Mouse (Mus musculus) spleen, adult 12 weeks (tissue): ENCODE results near the gene Ass1.

Experiments
- DNase-seq: peaks from one replicate; pipeline ENCODE4 v3.0.0; 2022; ENCODE audit warnings: low spot score

The Ass1 gene

GRCm38 (mm10) chr2:31489166-31489565 is 19.2 kb downstream of the Ass1 start:
- no peak for DNase-seq

DNA sequence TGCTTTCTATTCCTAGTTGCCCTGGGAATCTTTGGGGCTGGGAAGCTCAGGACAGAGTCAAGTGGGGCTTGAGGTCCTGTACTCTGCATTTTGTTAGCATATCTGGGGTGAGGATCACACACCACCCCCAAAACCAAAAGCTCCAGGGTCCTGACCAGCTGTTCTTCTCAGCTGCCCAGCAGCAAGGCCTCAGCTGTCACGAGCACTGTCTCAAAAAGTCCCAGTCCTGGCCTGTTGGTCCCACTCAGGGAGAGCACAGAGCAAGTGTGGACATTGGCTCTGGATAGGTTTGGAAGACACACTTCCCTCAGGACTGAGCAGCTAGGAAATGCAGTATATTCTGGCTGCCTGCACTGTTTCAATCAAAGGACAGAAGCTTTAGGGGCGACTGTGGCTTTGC is 20.5 kb downstream of the Ass1 start:
- no peak for DNase-seq

DNA sequence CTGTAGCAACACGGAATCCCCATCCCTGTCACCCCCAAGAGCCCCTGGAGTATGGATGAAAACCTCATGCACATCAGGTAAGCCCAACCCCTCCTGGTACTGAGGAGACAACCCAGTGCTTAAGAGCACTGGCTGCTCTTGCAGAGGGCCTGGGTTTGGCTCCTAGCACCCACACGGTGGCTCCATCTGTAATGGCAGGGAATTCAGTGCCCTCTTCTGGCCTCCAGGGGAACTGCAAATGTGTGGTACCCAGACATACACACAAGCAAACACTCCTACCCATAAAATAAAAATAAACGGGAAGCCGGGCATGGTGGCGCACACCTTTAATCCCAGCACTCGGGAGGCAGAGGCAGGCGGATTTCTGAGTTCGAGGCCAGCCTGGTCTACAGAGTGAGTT is 22.3 kb downstream of the Ass1 start:
- no peak for DNase-seq

DNA sequence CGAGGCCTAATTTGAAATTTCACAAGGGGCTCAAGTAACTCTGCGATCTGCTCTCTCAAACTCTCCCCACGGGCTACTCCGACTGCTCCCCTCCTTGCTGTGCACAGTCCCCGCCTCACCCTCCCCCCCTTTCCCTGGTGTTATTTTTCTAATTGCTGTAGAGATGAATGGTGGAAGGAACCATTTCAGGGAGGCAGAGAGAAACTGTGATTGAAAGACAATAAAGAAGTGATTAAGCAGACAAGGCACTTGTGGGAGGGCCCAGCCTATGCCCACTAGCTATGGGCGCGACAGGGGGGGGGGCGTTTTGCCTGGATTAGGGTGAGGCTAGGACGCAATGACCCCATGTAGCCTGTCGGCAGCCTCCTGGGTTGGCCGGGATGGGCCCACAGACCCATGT is 23.2 kb downstream of the Ass1 start:
- DNase-seq = no peak

DNA sequence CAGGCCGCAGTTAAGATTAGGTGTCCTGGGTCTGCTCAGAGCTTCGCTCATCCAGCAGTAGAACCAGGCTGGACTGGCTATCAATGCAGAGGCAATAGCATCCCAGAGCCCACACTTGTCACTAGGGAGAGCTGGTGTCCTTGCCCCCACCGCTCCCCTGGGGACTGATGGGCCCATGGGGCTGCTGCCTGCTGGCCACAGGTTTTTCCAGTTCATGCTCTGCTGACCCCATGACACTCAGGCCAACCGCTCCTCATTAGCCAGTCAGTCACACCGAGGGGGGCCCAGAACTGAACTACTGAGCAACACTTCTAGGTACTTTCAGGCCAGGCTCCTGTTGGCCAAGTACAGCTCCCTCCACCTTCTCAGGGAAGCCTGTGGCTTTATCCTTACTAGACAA is 24.3 kb downstream of the Ass1 start:
- no peak for DNase-seq

DNA sequence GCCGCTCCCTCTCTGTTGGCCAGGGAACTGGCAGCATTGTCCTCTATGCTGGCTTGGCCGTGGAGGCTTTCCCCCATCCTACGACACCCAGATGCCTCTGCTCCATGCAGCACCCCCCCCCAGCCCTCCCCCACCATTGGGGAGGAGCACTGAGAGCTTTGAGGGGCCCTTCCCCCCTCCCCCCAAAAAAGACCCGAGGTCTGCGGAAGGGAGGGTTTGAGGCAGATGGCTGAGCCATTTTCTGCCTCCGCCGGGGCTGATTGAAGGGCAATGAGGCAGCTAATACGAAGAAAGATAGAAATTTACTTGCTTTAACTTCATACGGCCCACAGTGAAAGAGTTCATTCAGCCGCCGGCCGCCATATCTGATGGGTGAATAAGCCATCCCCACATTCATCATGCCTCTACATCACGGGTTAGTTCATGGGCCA is 25.1 kb downstream of the Ass1 start:
- no peak for DNase-seq

DNA sequence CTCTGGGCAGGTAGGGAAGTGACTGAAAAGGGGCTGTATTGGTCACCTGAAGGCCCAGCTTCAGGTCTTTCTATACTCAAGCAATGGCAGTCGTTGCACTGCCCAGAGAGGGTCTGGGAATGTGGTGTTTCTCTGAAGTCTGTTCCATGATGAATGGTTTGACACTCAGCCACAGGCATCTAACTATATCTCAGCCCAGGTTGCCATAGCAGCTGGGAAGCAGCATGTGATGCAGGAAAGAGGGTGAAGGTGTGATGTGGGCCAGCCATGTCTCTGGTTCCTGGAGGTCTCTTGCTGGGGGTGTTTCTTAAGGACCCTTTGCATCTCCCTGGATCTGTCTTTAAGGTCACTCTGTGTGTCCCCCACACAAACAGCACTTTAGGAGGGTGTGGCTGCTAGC is 26.1 kb downstream of the Ass1 start:
- DNase-seq = no peak

DNA sequence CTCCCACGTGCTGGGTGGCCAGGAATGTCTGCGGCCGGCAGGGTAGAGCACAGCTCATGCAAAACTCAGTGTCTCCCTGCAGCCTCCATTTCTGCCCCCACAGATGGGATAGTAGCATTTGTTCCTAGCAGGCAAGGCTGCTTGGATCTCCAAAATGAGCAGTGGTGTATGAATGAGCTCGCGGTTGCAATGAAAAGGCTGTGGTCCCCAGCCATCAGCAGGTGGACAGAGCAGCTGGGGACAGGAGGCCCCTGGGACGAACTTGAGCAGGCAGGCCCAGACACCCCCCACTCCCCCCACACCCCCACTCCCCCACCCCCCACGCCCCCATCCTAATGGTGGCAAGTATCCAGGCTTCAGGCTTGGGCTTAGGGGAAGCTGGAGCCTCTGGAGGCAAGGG is 27.1 kb downstream of the Ass1 start:
- DNase-seq = no peak

- no peak for DNase-seq
Observed at GRCm38 (mm10) chr2:31497635-31498034, 27.6 kb downstream of the Ass1 start.

- DNase-seq = no peak
Observed at GRCm38 (mm10) chr2:31499327-31500291, 29.6 kb downstream of the Ass1 start.

GRCm38 (mm10) chr2:31500292-31501204 is 30.5 kb downstream of the Ass1 start:
- no peak for DNase-seq

DNA sequence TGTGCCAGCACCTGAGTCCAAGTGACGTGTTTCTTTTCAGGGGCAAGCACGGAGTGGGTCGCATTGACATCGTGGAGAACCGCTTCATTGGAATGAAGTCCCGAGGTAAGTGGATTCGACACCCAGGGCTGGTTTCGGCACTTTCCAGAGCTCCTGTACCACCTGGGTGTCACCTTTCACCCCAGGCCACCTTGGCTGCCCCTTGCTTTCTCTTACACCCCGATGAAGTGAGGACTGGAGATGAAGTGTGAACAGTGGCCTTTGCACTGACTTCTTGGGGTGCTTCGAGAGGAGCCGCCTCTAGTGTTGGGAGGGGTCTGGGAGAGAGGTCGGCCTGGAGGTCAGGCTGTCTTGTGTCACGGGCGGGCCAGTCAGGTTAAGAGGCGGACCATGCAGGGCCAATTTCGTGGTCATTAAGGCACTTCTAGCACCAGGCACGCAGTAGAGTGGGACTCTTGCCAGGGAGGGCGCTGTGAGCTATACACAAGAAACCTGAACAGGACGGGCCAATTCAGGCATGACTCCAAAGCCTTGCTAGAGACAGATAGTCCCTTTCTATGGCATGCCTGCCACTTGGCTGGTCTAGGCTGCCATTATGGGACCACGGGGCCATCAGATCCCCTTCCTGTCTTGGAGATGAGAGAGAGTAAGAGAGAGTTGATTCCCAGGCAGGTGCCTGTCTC is 31.6 kb downstream of the Ass1 start:
- DNase-seq = no peak

DNA sequence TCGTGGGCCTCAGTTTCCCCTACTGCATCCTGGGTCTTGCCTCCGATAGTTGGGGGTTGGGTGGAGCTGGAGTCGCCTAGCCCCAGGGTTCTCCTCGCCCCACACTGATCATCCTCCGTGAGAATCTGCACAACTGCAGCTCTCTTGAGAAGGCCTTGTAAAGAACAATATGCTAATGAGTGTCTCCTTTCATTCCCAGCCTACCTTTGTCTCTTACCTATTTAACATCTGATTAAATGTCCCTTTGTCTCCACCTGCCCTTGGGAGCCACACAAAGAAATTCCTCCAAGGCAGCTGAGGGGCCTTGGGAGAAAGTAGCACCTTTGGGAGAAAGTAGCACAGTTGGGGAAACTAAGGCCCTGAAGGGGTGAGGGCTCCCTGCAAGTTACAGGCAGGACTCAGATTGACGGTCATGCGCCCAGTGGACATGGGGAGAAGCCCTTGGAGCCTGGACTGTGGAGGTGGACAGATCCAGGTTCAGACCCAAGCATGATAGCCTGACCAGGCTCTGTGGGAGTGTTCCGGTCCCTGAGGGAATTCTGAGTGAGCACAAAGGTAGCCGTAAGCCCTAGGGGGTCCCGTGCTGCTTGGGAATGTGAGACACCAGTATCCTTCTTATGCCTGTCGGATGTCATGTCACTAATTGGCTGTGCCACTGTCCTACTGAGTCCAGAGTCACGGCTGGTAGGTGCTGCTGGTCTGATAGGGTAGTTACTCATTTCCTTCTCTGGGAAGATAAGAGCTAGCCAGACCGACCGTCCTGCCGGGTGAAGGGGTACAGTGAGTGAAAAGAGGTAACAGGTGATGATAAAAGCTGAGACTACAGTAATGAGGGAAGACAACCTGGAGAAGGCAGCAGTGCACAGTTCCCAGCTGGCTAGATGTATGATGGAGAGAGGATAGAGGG is 32.9 kb downstream of the Ass1 start:
- no peak for DNase-seq

- DNase-seq = no peak
Observed at GRCm38 (mm10) chr2:31505472-31505871, 35.5 kb downstream of the Ass1 start.

DNA sequence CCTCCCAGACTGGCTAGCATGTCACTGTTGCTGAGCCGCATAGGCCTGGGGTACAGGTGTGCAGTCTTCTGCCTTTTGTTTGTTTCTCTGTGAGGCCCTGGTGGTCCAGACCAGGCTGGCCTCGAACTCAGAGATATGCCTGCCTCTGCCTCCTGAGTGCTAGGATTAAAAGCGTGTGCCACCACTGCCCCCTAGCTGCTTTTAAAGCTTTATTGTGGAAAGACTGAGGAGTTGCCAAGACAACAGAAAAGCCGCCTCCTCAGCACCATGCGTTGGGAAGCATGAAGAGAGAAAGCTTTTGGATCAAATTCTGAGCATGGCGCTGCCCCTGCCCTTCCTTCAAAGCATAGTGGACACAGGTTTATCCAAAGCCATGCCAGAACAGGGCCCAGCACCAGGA is 38.8 kb downstream of the Ass1 start:
- no peak for DNase-seq

DNA sequence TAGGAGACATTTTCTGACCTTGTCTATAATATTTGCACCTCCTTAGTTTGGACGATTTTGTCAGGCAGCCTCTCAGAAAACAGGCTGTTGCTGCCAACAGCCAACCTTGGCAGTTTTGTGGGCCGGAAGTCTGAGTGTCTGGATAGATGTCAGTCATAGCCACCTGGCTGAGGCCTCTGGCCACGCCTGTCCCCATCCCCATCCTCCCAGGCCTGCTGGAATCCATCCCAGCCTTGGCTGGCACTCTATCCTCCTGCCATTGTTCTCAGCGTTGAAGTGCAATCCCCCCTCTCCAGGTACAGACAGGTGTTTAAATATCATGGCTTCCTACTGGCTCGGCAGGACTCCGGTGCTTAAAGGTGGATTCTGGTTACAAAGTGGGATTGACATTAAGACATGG is 41.3 kb downstream of the Ass1 start:
- DNase-seq = no peak

DNA sequence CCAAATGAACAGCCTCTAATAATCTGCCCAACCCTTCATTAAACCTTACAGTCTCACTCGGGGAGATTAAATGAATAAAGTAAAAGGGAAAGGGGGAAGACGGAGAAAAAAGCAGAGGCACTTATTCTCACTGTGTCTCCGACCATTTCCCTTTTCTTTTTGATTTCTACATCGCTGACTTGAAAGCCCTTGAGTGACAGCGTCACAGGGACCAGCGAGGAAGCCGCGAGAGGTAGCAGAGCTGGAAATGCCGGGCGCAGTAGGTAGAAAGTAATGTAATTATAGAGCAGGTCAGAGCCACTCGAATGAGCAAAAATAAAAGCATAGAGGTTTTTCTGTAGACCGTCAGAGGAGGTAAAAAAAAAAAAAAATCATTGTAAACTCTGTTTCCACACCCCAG is 46.5 kb downstream of the Ass1 start:
- DNase-seq = no peak

- DNase-seq = no peak
Observed at GRCm38 (mm10) chr2:31521800-31522335, 51.9 kb downstream of the Ass1 start.

DNA sequence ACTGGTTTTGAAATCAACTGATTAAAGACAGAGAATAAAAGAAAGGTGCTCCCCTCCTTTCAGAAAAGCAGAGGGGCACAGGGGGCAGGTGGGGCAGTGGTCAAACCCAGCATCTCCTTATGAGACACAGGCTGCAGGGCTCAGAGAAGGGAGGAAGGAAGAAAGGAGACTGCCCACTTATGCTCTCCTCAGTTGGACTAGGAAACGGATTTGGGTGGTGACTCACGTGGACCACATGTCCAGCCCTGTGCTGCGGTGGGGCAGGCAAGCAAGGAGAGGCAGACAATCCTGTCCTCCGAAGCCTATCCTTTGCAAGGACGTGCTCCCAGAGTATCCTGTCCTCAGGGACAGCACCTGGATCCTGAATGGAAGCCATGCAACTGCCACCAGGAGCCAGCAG is 54.6 kb downstream of the Ass1 start:
- no peak for DNase-seq

GRCm38 (mm10) chr2:31525778-31526177 is 55.8 kb downstream of the Ass1 start:
- no peak for DNase-seq

GRCm38 (mm10) chr2:31530201-31530600 is 60.2 kb downstream of the Ass1 start:
- DNase-seq = no peak
